Mouse (Mus musculus): ENCODE measurements around the gene Erc2. TPM values are rescaled to one million over a fixed set of nuclear protein-coding genes. Genes with fewer than 3 reads are reported as not detected.

Erc2 gene
- polyA plus RNA-seq, 1 experiment from 2014 or later, result 4.3 TPM

DNA sequence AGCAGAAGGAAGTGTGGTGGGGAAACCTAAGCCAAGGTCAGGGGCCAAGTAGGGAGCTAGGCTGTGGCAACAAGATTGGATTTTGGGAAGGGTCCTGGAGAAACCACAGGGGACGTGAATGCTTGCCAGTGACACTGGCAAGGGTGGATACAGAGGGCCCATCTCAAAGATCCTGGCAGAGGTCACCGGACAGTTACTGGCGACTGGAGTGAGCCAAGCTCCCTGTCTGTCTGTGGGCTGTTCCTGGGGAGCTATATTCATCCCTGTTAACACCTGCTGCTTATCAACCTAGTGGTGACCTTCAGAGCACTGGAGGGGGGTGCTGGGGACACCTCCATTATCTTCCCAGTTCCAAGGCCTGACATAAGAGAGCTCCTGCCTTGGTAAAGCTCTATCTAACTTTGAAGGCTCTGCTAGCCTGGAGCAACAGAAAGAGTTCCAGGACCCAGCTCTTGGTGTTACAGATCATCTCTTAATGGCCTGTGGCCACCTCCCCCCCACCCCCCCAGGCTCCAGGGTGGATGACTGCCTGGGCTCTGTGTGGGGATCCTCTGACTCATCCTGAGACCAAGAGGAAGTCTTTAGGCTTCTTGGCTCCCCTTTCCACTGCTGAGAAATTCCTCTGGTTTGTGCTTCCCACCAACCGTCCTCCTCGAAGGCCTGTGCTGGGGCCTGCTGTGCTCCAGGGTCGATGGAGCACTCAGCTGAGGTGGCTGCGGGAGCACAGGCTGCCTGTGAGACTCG lies 790.2 kb downstream of the Erc2 start:
- Histone ChIP-seq H3K4me3 (ENCODE audit: low read length) (no peak overlapping the region), H3K36me3 (ENCODE audit: control insufficient read depth, insufficient read depth, low read length) (no peaks in the 10 kb centered on the region), H3K9me3 (ENCODE audit: control insufficient read depth, low read length) (no peaks in the 10 kb centered on the region), H3K4me2 (ENCODE audit: low read depth, low read length) (no peak overlapping the region), H3K27me3 (replicated peaks; ENCODE audit: control insufficient read depth, insufficient read depth, low read length) (no peaks in the 10 kb centered on the region), H3K27ac (ENCODE audit: low read length) (no peak overlapping the region), H3K4me1 (ENCODE audit: control insufficient read depth, insufficient read depth, low read length) (peaks cover 20% of the 10 kb centered on the region), H3K9ac (ENCODE audit: low read depth, low read length) (no peak overlapping the region)
- no peak for ATAC-seq
- 70% methylated on average over 8 of the region's 8 CpGs for whole genome bisulfite sequencing

DNA sequence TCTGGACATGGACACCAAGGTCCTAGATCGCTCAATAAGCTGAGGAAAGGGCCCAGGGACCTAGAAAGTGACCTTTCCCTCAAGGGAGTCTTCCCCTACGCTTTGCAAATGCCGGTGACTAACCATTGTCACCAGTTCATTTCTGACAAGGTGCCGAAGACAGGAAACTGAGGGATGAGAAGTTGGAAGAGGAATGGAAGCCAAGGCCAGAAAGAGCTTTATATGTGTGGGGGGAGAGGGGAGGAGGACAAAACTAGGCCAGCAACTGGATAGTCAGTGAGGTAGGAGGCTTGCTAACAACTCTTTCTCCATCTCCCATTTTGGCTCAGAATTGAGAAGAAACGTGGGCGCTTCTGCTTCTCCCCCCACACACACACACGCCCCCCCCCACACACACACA lies 791.3 kb downstream of the Erc2 start:
- Histone ChIP-seq H3K9me3 (ENCODE audit: control insufficient read depth, low read length) (no peaks in the 10 kb centered on the region), H3K27me3 (replicated peaks; ENCODE audit: control insufficient read depth, insufficient read depth, low read length) (no peaks in the 10 kb centered on the region), H3K4me3 (ENCODE audit: low read length) (no peak overlapping the region), H3K27ac (ENCODE audit: low read length) (no peak overlapping the region), H3K9ac (ENCODE audit: low read depth, low read length) (no peak overlapping the region), H3K4me2 (ENCODE audit: low read depth, low read length) (no peak overlapping the region), H3K4me1 (ENCODE audit: control insufficient read depth, insufficient read depth, low read length) (peaks cover 20% of the 10 kb centered on the region), H3K36me3 (ENCODE audit: control insufficient read depth, insufficient read depth, low read length) (no peaks in the 10 kb centered on the region)
- ATAC-seq, result no peak
- WGBS, result 86% methylated on average over 7 of the region's 7 CpGs

DNA sequence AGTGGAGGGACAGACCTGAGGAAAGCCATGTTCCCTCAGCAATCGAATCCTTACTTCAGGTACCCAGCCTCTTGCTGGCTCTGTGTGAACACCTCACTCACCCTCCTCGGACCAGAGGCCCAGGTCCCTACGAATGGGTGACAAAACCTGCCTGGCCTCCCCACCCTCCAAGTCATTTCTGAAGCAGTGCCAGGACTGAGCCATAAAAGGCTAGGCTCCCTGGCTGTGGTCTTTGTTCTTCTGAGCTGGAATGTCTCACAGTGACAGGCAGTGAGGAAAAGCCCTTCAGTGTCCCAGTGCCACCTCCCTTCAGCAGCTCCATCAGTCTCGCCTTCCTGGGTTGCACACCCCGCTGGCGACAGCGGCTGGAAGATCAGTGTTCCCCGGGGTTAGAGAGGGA lies 794.8 kb downstream of the Erc2 start:
- Histone ChIP-seq H3K9ac (ENCODE audit: low read depth, low read length) (no peak overlapping the region; the same call in 1 of the 2 replicates), H3K4me1 (ENCODE audit: control insufficient read depth, insufficient read depth, low read length) (peaks cover 8% of the 10 kb centered on the region), H3K4me2 (ENCODE audit: low read depth, low read length) (no peak overlapping the region), H3K36me3 (ENCODE audit: control insufficient read depth, insufficient read depth, low read length) (no peaks in the 10 kb centered on the region), H3K27me3 (replicated peaks; ENCODE audit: control insufficient read depth, insufficient read depth, low read length) (no peaks in the 10 kb centered on the region), H3K9me3 (ENCODE audit: control insufficient read depth, low read length) (no peaks in the 10 kb centered on the region), H3K27ac (ENCODE audit: low read length) (0 out of 2 replicates have a peak overlapping the region, but pooled peaks have one; percentile 15), H3K4me3 (ENCODE audit: low read length) (no peak overlapping the region)
- WGBS, result 18% methylated on average over 8 of the region's 8 CpGs
- ATAC-seq, result peak; percentile 87

DNA sequence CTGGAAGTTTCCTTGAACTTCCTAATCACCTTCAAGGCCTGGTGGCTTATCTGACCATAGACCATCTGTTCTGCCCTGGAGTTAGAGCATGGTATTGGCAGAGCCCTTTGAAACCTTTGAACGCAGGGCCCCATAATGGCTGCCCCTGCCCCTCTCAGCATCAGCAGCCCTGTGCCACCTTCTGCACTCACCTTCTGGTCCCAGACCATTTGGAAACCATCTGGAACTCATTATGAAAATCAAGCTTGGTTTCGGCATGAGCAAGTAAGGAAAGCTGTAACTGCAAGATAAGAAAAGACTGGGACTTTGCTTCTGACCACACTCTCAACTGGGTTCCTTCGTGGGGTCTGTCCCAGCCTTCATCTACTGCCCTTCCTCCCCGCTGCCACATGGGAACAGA lies 796.3 kb downstream of the Erc2 start:
- no peaks in the 10 kb centered on the region for H3K27me3 ChIP-seq (replicated peaks; ENCODE audit: control insufficient read depth, insufficient read depth, low read length)
- WGBS, result 83% methylated on average over 4 of the region's 4 CpGs
- no peak overlapping the region for H3K4me2 ChIP-seq (ENCODE audit: low read depth, low read length)
- H3K4me3 ChIP-seq (ENCODE audit: low read length), result no peak overlapping the region
- H3K27ac ChIP-seq (ENCODE audit: low read length), result no peak overlapping the region
- no peaks in the 10 kb centered on the region for H3K36me3 ChIP-seq (ENCODE audit: control insufficient read depth, insufficient read depth, low read length)
- H3K9me3 ChIP-seq (ENCODE audit: control insufficient read depth, low read length), result no peaks in the 10 kb centered on the region
- H3K9ac ChIP-seq (ENCODE audit: low read depth, low read length), result no peak overlapping the region
- ATAC-seq, result no peak
- peaks cover 8% of the 10 kb centered on the region for H3K4me1 ChIP-seq (ENCODE audit: control insufficient read depth, insufficient read depth, low read length)

DNA sequence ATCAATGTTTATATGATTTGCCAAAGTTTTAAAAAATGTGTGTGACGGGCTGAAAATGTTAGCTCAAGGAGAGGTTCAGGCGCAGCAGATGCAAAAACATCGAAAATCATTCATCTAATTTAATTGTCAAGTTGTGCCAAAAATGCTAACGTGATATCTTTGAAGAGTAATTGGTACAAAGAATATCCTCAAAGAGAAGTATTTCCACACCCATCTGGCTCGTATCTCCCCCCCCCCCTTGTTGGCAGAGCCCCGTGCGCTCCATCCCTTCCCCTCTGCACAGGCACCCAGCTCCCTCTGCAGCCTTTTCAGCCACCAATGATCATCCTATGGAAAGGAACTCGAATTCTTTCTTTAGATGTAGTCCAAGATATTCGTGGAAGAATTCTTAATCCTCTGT lies 797.0 kb downstream of the Erc2 start:
- Histone ChIP-seq H3K36me3 (ENCODE audit: control insufficient read depth, insufficient read depth, low read length) (no peaks in the 10 kb centered on the region), H3K4me3 (ENCODE audit: low read length) (no peak overlapping the region), H3K9ac (ENCODE audit: low read depth, low read length) (no peak overlapping the region), H3K4me1 (ENCODE audit: control insufficient read depth, insufficient read depth, low read length) (peaks cover 8% of the 10 kb centered on the region), H3K27ac (ENCODE audit: low read length) (no peak overlapping the region), H3K27me3 (replicated peaks; ENCODE audit: control insufficient read depth, insufficient read depth, low read length) (no peaks in the 10 kb centered on the region), H3K4me2 (ENCODE audit: low read depth, low read length) (no peak overlapping the region), H3K9me3 (ENCODE audit: control insufficient read depth, low read length) (no peaks in the 10 kb centered on the region)
- no peak for ATAC-seq
- 67% methylated on average over 9 of the region's 9 CpGs for WGBS

DNA sequence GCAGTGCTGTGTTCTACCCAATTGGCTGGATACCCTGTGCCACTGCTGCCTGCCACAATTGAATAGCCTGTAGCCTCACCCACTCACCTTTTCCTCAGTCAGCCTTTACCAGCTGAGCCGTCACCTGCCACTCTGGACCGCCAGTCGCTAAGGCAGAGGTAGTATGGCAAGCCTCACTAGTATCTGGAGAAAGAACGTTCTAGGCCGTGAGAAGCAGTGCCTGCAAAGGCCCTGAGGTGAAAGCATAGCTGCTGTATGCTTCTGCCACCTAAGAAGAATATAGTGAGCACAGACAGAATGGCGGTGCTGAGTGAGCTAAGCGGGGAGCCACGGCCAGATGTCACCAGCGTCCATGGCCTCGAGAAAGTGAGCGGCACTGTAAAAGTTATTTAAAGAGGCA lies 798.4 kb downstream of the Erc2 start:
- H3K4me1 ChIP-seq (ENCODE audit: control insufficient read depth, insufficient read depth, low read length), result peaks cover 8% of the 10 kb centered on the region
- no peak overlapping the region for H3K4me3 ChIP-seq (ENCODE audit: low read length)
- no peak overlapping the region for H3K27ac ChIP-seq (ENCODE audit: low read length)
- H3K36me3 ChIP-seq (ENCODE audit: control insufficient read depth, insufficient read depth, low read length), result no peaks in the 10 kb centered on the region
- no peak overlapping the region for H3K4me2 ChIP-seq (ENCODE audit: low read depth, low read length)
- ATAC-seq, result no peak
- WGBS, result 87% methylated on average over 11 of the region's 11 CpGs
- H3K9me3 ChIP-seq (ENCODE audit: control insufficient read depth, low read length), result no peaks in the 10 kb centered on the region
- H3K9ac ChIP-seq (ENCODE audit: low read depth, low read length), result no peak overlapping the region
- no peaks in the 10 kb centered on the region for H3K27me3 ChIP-seq (replicated peaks; ENCODE audit: control insufficient read depth, insufficient read depth, low read length)

DNA sequence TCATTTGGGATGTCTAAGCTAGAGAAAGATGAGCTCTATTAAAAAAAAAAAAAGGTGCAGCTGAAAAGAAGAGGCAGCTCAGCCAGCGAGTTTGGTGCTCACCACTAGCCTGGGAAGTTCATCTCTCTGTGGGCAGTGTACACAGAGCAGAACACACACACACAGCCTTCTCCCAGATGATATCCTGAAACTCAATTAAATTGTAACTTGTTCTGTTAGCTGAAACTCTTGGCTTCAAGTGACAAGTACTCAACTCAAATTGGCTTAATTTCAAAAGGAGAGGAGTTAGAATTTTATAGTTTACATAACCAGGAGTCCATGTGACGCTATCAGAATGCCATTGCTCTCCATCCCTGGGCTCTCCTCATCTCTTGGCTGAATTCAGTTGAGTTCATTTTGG lies 804.4 kb downstream of the Erc2 start:
- Histone ChIP-seq H3K4me1 (ENCODE audit: control insufficient read depth, insufficient read depth, low read length) (0 out of 2 replicates have a peak, but pooled peaks cover 2% of the 10 kb centered on the region), H3K4me2 (ENCODE audit: low read depth, low read length) (no peak overlapping the region), H3K27ac (ENCODE audit: low read length) (no peak overlapping the region), H3K27me3 (replicated peaks; ENCODE audit: control insufficient read depth, insufficient read depth, low read length) (no peaks in the 10 kb centered on the region), H3K4me3 (ENCODE audit: low read length) (no peak overlapping the region), H3K9ac (ENCODE audit: low read depth, low read length) (no peak overlapping the region), H3K36me3 (ENCODE audit: control insufficient read depth, insufficient read depth, low read length) (no peaks in the 10 kb centered on the region), H3K9me3 (ENCODE audit: control insufficient read depth, low read length) (no peaks in the 10 kb centered on the region)
- no peak for ATAC-seq
- WGBS, result 46% methylated on average over 2 of the region's 2 CpGs

DNA sequence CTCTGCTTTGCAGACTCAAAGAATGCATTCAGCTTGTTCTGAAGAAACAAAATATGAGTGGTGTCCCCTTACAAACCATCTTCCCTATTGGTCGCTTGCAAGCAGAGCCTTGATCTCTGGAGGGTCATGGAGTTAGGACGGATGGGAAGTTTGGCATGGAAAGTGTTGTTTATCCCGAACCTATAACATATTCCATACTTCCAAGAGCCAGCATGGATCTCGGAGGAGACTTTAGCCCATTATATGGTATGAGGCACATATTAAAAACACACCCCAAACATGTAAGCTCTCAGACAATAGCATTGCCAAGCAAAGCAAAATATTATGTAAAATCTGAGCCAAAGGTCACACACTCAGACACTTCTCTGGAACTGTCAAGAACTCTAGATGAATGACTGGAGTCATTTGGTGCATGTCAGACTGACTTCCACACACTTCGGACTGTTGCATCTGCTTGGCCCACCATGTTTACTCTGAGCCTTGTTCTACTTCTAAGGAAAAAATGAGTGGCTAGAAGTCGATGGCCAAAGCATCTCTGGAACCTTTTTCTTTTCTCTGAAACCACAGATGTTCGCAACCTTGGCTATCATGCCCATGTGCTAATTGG lies 809.6 kb downstream of the Erc2 start:
- Histone ChIP-seq H3K9me3 (ENCODE audit: control insufficient read depth, low read length) (no peaks in the 10 kb centered on the region), H3K4me3 (ENCODE audit: low read length) (no peak overlapping the region), H3K4me2 (ENCODE audit: low read depth, low read length) (no peak overlapping the region), H3K27me3 (replicated peaks; ENCODE audit: control insufficient read depth, insufficient read depth, low read length) (no peaks in the 10 kb centered on the region), H3K36me3 (ENCODE audit: control insufficient read depth, insufficient read depth, low read length) (no peaks in the 10 kb centered on the region), H3K9ac (ENCODE audit: low read depth, low read length) (no peak overlapping the region), H3K4me1 (ENCODE audit: control insufficient read depth, insufficient read depth, low read length) (0 out of 2 replicates have a peak, but pooled peaks cover under 1% of the 10 kb centered on the region), H3K27ac (ENCODE audit: low read length) (no peak overlapping the region)
- 77% methylated on average over 7 of the region's 7 CpGs for WGBS
- no peak for ATAC-seq

DNA sequence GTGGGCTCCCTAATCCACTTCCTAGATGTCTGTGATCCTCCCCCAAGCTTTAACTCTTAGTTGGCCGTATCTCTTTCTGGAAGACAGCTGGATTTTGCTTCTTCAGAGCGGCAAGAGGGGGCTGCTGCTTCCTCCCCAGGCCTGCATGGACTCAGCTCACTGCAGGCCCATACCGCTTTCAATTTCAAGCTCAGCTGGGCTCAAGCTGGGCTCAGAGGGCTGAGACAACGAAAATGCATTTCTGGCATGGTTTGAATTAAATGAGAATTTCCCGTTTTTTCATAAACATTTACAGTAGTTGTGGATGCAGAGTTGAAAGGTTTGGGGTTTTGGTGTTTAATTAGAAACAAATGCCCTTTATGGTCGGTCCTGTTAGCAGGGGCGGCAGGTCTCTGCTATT lies 812.8 kb downstream of the Erc2 start:
- no peaks in the 10 kb centered on the region for H3K36me3 ChIP-seq (ENCODE audit: control insufficient read depth, insufficient read depth, low read length)
- H3K9ac ChIP-seq (ENCODE audit: low read depth, low read length), result no peak overlapping the region
- no peaks in the 10 kb centered on the region for H3K4me1 ChIP-seq (ENCODE audit: control insufficient read depth, insufficient read depth, low read length)
- 58% methylated on average over 7 of the region's 7 CpGs for WGBS
- ATAC-seq, result no peak
- H3K4me2 ChIP-seq (ENCODE audit: low read depth, low read length), result no peak overlapping the region
- no peak overlapping the region for H3K27ac ChIP-seq (ENCODE audit: low read length)
- no peak overlapping the region for H3K4me3 ChIP-seq (ENCODE audit: low read length)
- H3K9me3 ChIP-seq (ENCODE audit: control insufficient read depth, low read length), result no peaks in the 10 kb centered on the region
- H3K27me3 ChIP-seq (replicated peaks; ENCODE audit: control insufficient read depth, insufficient read depth, low read length), result no peaks in the 10 kb centered on the region

All from intestine, embryonic 16.5 days (tissue).